Mouse (Mus musculus): ENCODE data around the gene Adgrd1. TPM values are rescaled to one million over a fixed set of nuclear protein-coding genes. Genes with fewer than 3 reads are reported as not detected.

Adgrd1 gene
- polyA plus RNA-seq, 1 experiment from 2014 or later, result 0.40 TPM

DNA sequence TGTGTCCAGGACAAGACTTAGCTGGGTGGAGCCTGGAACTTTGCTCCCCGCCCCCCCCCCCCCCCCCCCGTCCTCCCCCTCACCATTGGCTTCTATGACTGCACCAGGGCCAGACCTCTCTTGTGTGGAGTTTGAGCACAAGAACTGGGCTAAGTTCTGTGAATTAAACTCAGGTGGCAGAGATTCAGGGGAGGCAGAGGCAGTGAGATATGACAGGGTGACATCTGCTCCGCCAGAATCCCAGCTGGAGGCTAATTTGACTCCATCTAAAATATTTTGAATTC, 121.6 kb downstream of the Adgrd1 start:
- Histone ChIP-seq H3K27me3 (ENCODE audit: control insufficient read depth, insufficient read depth, low read depth, low read length) (no peaks in the 10 kb centered on the region), H3K4me1 (ENCODE audit: control insufficient read depth, low read depth, low read length) (no peaks in the 10 kb centered on the region), H3K9ac (ENCODE audit: low read depth, low read length) (no peak overlapping the region), H3K36me3 (ENCODE audit: control insufficient read depth, insufficient read depth) (no peaks in the 10 kb centered on the region), H3K9me3 (replicated peaks; ENCODE audit: control insufficient read depth, low read length) (no peaks in the 10 kb centered on the region), H3K27ac (ENCODE audit: low read length) (no peak overlapping the region), H3K4me3 (ENCODE audit: low read depth, low read length) (no peak overlapping the region), H3K4me2 (ENCODE audit: low read depth, low read length) (no peak overlapping the region)
- ATAC-seq (ENCODE audit: low read depth), result no peak
- WGBS (ENCODE audit: insufficient replicate concordance), result 13% methylated on average over 1 of the region's 3 CpGs

DNA sequence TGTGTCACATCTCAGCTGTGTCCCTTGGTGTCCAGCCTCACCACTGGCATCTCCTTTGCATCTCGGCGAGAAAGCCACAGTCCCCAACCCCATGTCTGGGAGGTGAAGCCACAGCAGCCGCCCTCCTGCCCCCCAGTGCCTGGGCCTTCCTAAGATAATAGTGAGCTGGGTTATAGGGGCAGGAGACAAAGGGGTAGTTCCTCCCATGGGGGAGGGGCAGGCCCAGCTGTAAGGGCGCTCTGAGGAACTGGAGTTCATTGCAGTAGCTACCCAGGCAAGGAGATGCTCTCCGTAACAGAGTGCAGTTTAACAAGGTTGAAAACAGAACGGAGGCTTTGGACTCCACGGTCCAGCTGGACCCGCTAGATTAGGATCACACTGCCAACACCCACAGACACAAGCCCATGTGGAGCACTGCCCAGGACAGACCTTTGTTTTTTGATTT, 122.0 kb downstream of the Adgrd1 start:
- whole genome bisulfite sequencing (ENCODE audit: insufficient replicate concordance), result 20% methylated on average over 8 of the region's 8 CpGs
- ATAC-seq (ENCODE audit: low read depth), result no peak
- no peaks in the 10 kb centered on the region for H3K4me1 ChIP-seq (ENCODE audit: control insufficient read depth, low read depth, low read length)
- no peak overlapping the region for H3K9ac ChIP-seq (ENCODE audit: low read depth, low read length)
- H3K4me3 ChIP-seq (ENCODE audit: low read depth, low read length), result no peak overlapping the region
- H3K4me2 ChIP-seq (ENCODE audit: low read depth, low read length), result no peak overlapping the region
- no peaks in the 10 kb centered on the region for H3K36me3 ChIP-seq (ENCODE audit: control insufficient read depth, insufficient read depth)
- H3K27ac ChIP-seq (ENCODE audit: low read length), result no peak overlapping the region
- no peaks in the 10 kb centered on the region for H3K27me3 ChIP-seq (ENCODE audit: control insufficient read depth, insufficient read depth, low read depth, low read length)
- no peaks in the 10 kb centered on the region for H3K9me3 ChIP-seq (replicated peaks; ENCODE audit: control insufficient read depth, low read length)

DNA sequence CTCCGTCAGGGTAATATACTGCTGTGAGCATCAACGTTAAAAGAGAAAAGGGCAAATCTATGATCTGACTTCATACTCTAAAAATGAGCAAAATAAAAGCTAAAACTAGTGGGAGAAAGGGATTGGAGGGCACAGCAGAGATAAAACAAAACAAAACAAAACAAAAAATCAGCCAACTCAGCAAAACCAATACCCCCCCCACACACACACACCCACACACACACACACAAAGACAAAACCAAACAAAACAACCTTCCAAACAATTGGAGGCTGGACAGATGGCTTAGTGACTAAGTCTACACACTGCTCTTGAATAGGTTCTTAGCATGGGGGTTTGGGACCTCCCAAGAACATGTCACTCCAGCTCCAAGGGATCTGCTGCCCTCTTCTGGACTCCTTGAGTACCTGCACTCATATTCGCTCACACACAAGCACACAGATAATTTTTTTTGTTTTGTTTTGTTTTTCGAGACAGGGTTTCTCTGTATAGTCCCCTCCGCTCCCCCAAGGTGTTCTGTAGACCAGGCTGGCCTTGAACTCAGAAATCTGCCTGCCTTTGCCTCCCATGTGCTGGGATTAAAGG, 122.7 kb downstream of the Adgrd1 start:
- no peaks in the 10 kb centered on the region for H3K36me3 ChIP-seq (ENCODE audit: control insufficient read depth, insufficient read depth)
- no peaks in the 10 kb centered on the region for H3K9me3 ChIP-seq (replicated peaks; ENCODE audit: control insufficient read depth, low read length)
- 70% methylated on average over 5 of the region's 5 CpGs for WGBS (ENCODE audit: insufficient replicate concordance)
- H3K4me2 ChIP-seq (ENCODE audit: low read depth, low read length), result no peak overlapping the region
- no peak overlapping the region for H3K9ac ChIP-seq (ENCODE audit: low read depth, low read length)
- H3K4me3 ChIP-seq (ENCODE audit: low read depth, low read length), result no peak overlapping the region
- no peak overlapping the region for H3K27ac ChIP-seq (ENCODE audit: low read length)
- no peak for ATAC-seq (ENCODE audit: low read depth)
- H3K27me3 ChIP-seq (ENCODE audit: control insufficient read depth, insufficient read depth, low read depth, low read length), result no peaks in the 10 kb centered on the region
- no peaks in the 10 kb centered on the region for H3K4me1 ChIP-seq (ENCODE audit: control insufficient read depth, low read depth, low read length)

- Histone ChIP-seq H3K36me3 (ENCODE audit: control insufficient read depth, insufficient read depth) (no peaks in the 10 kb centered on the region), H3K9ac (ENCODE audit: low read depth, low read length) (no peak overlapping the region), H3K4me1 (ENCODE audit: control insufficient read depth, low read depth, low read length) (no peaks in the 10 kb centered on the region), H3K4me2 (ENCODE audit: low read depth, low read length) (no peak overlapping the region), H3K4me3 (ENCODE audit: low read depth, low read length) (no peak overlapping the region), H3K27me3 (ENCODE audit: control insufficient read depth, insufficient read depth, low read depth, low read length) (no peaks in the 10 kb centered on the region), H3K27ac (ENCODE audit: low read length) (no peak overlapping the region), H3K9me3 (replicated peaks; ENCODE audit: control insufficient read depth, low read length) (no peaks in the 10 kb centered on the region)
- no peak for ATAC-seq (ENCODE audit: low read depth)
- 62% methylated on average over 33 of the region's 33 CpGs for WGBS (ENCODE audit: insufficient replicate concordance)
Observed at GRCm38 (mm10) chr5:129225810-129226450, 129.4 kb downstream of the Adgrd1 start.

- Histone ChIP-seq H3K4me2 (ENCODE audit: low read depth, low read length) (no peak overlapping the region), H3K36me3 (ENCODE audit: control insufficient read depth, insufficient read depth) (no peaks in the 10 kb centered on the region), H3K4me3 (ENCODE audit: low read depth, low read length) (no peak overlapping the region), H3K27me3 (ENCODE audit: control insufficient read depth, insufficient read depth, low read depth, low read length) (no peaks in the 10 kb centered on the region), H3K9ac (ENCODE audit: low read depth, low read length) (no peak overlapping the region), H3K27ac (ENCODE audit: low read length) (no peak overlapping the region), H3K9me3 (replicated peaks; ENCODE audit: control insufficient read depth, low read length) (no peaks in the 10 kb centered on the region), H3K4me1 (ENCODE audit: control insufficient read depth, low read depth, low read length) (no peaks in the 10 kb centered on the region)
- ATAC-seq (ENCODE audit: low read depth), result no peak
- WGBS (ENCODE audit: insufficient replicate concordance), result 62% methylated on average over 2 of the region's 2 CpGs
Observed at GRCm38 (mm10) chr5:129228171-129228570, 131.6 kb downstream of the Adgrd1 start.

- WGBS (ENCODE audit: insufficient replicate concordance), result 66% methylated on average over 4 of the region's 4 CpGs
- no peaks in the 10 kb centered on the region for H3K27me3 ChIP-seq (ENCODE audit: control insufficient read depth, insufficient read depth, low read depth, low read length)
- no peak overlapping the region for H3K9ac ChIP-seq (ENCODE audit: low read depth, low read length)
- no peaks in the 10 kb centered on the region for H3K9me3 ChIP-seq (replicated peaks; ENCODE audit: control insufficient read depth, low read length)
- no peaks in the 10 kb centered on the region for H3K36me3 ChIP-seq (ENCODE audit: control insufficient read depth, insufficient read depth)
- H3K4me1 ChIP-seq (ENCODE audit: control insufficient read depth, low read depth, low read length), result no peaks in the 10 kb centered on the region
- H3K27ac ChIP-seq (ENCODE audit: low read length), result no peak overlapping the region
- no peak for ATAC-seq (ENCODE audit: low read depth)
- H3K4me2 ChIP-seq (ENCODE audit: low read depth, low read length), result no peak overlapping the region
- no peak overlapping the region for H3K4me3 ChIP-seq (ENCODE audit: low read depth, low read length)
Observed at GRCm38 (mm10) chr5:129233301-129233700, 136.8 kb downstream of the Adgrd1 start.

DNA sequence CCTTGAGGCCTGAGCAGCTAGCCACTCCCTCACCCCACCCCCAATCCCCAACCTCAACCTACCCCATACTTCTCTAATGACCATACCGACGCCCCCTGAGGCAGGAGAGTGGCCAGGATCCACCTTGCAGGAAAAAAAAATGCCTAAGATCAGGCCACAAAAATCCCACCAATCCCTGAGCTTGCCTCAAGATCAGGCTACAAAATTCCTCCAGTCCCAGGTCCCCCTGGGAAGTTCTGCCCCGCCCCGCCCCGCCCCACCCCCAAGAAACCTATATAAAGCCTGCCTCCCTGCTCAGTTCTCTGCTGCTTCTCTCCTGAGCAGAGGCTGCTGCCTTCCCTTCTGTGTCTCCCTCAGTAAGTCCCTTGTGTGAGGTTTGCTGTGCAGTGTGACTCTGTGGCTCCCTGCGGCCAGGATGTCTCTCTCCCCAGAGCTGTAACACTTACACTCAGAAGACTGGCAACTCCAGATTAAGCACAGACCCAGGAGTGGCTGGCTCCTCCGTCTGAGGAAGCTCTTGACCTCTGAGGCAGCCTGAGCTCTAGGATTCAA, 137.4 kb downstream of the Adgrd1 start:
- Histone ChIP-seq H3K4me3 (ENCODE audit: low read depth, low read length) (no peak overlapping the region), H3K4me1 (ENCODE audit: control insufficient read depth, low read depth, low read length) (no peaks in the 10 kb centered on the region), H3K9ac (ENCODE audit: low read depth, low read length) (no peak overlapping the region), H3K4me2 (ENCODE audit: low read depth, low read length) (no peak overlapping the region), H3K27ac (ENCODE audit: low read length) (no peak overlapping the region), H3K27me3 (ENCODE audit: control insufficient read depth, insufficient read depth, low read depth, low read length) (no peaks in the 10 kb centered on the region), H3K9me3 (replicated peaks; ENCODE audit: control insufficient read depth, low read length) (no peaks in the 10 kb centered on the region), H3K36me3 (ENCODE audit: control insufficient read depth, insufficient read depth) (no peaks in the 10 kb centered on the region)
- no peak for ATAC-seq (ENCODE audit: low read depth)
- WGBS (ENCODE audit: insufficient replicate concordance), result 61% methylated on average over 7 of the region's 7 CpGs

- H3K4me3 ChIP-seq (ENCODE audit: low read depth, low read length), result no peak overlapping the region
- no peak overlapping the region for H3K9ac ChIP-seq (ENCODE audit: low read depth, low read length)
- no peak overlapping the region for H3K4me2 ChIP-seq (ENCODE audit: low read depth, low read length)
- no peak for ATAC-seq (ENCODE audit: low read depth)
- H3K36me3 ChIP-seq (ENCODE audit: control insufficient read depth, insufficient read depth), result no peaks in the 10 kb centered on the region
- H3K27ac ChIP-seq (ENCODE audit: low read length), result no peak overlapping the region
- H3K9me3 ChIP-seq (replicated peaks; ENCODE audit: control insufficient read depth, low read length), result no peaks in the 10 kb centered on the region
- no peaks in the 10 kb centered on the region for H3K4me1 ChIP-seq (ENCODE audit: control insufficient read depth, low read depth, low read length)
- 74% methylated on average over 11 of the region's 11 CpGs for WGBS (ENCODE audit: insufficient replicate concordance)
- no peaks in the 10 kb centered on the region for H3K27me3 ChIP-seq (ENCODE audit: control insufficient read depth, insufficient read depth, low read depth, low read length)
Observed at GRCm38 (mm10) chr5:129236366-129236765, 139.8 kb downstream of the Adgrd1 start.

GRCm38 (mm10) chr5:129241865-129242264, 145.3 kb downstream of the Adgrd1 start:
- no peak overlapping the region for H3K9ac ChIP-seq (ENCODE audit: low read depth, low read length)
- WGBS (ENCODE audit: insufficient replicate concordance), result 50% methylated on average over 11 of the region's 11 CpGs
- no peak for ATAC-seq (ENCODE audit: low read depth)

More at GRCm38 (mm10) chr5:129241865-129242264, 145.3 kb downstream of the Adgrd1 start:
- Histone ChIP-seq H3K27me3 (ENCODE audit: control insufficient read depth, insufficient read depth, low read depth, low read length) (no peaks in the 10 kb centered on the region), H3K27ac (ENCODE audit: low read length) (no peak overlapping the region), H3K4me3 (ENCODE audit: low read depth, low read length) (no peak overlapping the region), H3K4me1 (ENCODE audit: control insufficient read depth, low read depth, low read length) (no peaks in the 10 kb centered on the region), H3K4me2 (ENCODE audit: low read depth, low read length) (no peak overlapping the region), H3K36me3 (ENCODE audit: control insufficient read depth, insufficient read depth) (no peaks in the 10 kb centered on the region), H3K9me3 (replicated peaks; ENCODE audit: control insufficient read depth, low read length) (no peaks in the 10 kb centered on the region)

Data from liver, embryonic 16.5 days (tissue).